14 mouse cellular contexts compared by ENCODE assay signal in the genomic region with DNA sequence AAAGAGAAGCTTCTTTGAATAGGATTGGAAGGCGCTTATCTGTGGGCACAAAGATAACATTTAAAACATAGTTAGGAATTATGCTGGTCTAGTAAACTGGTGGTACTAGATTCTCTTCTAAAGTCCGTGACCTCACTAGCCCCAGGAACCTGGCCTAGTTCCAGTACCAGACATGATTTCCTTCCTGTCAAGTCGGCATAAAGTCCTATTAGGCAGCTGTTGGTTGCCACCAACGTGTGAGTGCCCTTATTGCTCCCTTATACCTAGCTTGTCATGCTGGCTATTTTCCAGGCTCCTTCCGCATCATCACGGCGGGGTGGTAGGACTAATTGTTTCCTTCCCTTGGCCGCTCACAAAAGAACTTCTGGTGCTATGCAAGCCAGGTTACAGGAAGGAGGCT. TPM values are rescaled to one million over a fixed set of nuclear protein-coding genes. Genes with fewer than 3 reads are reported as not detected.
DNase-seq lines count a peak whose midpoint lies in the region; ATAC-seq lines count a peak whose summit lies in the region.
"Had no signal": no experiment of that assay in that cellular context is flagged by ENCODE, and none has a peak within 500 bp of the region (broad histone marks: within the 10 kb centered on the region; RNA-seq: fewer than 3 reads in every experiment).

No protein-coding gene starts in this region.

- 0 out of 2 replicates have a peak, but pooled peaks have one; percentile 9 for ATAC-seq in erythroid progenitor cell, adult 5-6 weeks (replicated peaks; ENCODE audit: low FRiP score, poor library complexity, severe bottlenecking)
- ATAC-seq: midbrain, embryonic 16.5 days had no signal

- DNase-seq in cerebellum, postnatal 10 days: peak; percentile 44 to 50
- DNase-seq in cerebellum, adult 9-10 months: no peak
- DNase-seq in left cerebral cortex, postnatal 4 days: peak; percentile 12
- no peak for DNase-seq in left cerebral cortex, postnatal 10 days (ENCODE audit: extremely low spot score in 1 of 2, low spot score in 2 of 2)
- DNase-seq in kidney, postnatal 25 days: peak; percentile 68 to 74
- DNase-seq in testis, postnatal 10 days (ENCODE audit: low spot score): no peak
- no peak for DNase-seq in layer of hippocampus, postnatal 36 days
- DNase-seq: adrenal gland, adult 2 months; cerebellum, adult 8-10 months; gastrocnemius, postnatal 25 days; heart, postnatal 36 days; thymus, postnatal 36 days had no signal

- intact Hi-C loops in left cerebral cortex, postnatal 4 days (cut with DNase I): loop anchor here (5.0 kb wide), 1 partner anchor 1260 kb away; no protein-coding TSS in a partner anchor
- intact Hi-C loops in left cerebral cortex, postnatal 10 days (cut with DNase I): loop anchor here (5.0 kb wide), 1 partner anchor 865 kb away; no protein-coding TSS in a partner anchor

RNA-seq across cellular contexts. Expression of a gene that starts 21.6 kb away (rescaled TPM):
- total RNA-seq in left cerebral cortex, postnatal 4 days (2021): under 1 TPM; 0.14 to 0.16 TPM
- not detected for total RNA-seq in left cerebral cortex, postnatal 10 days (2021)
- 24.9 and 31.0 TPM in 2 replicates for total RNA-seq in erythroid progenitor cell, adult 5-6 weeks (2015; ENCODE audit: low replicate concordance)
- 14.8 and 16.6 TPM in 2 replicates for total RNA-seq in erythroid progenitor cell, adult 5-6 weeks (2017; ENCODE audit: low replicate concordance)
- total RNA-seq in layer of hippocampus, postnatal 36 days (2021): not detected

RNA-seq across cellular contexts. Expression of a gene that starts 30.2 kb away (rescaled TPM):
- 1 to 10 TPM; 3.5 to 3.6 TPM for total RNA-seq in left cerebral cortex, postnatal 4 days (2021)
- total RNA-seq in left cerebral cortex, postnatal 10 days (2021): 1 to 10 TPM; 2.6 to 4.2 TPM
- not detected in 2 replicates for total RNA-seq in erythroid progenitor cell, adult 5-6 weeks (2015; ENCODE audit: low replicate concordance)
- not detected in 2 replicates for total RNA-seq in erythroid progenitor cell, adult 5-6 weeks (2017; ENCODE audit: low replicate concordance)
- 10 to 100 TPM; 11.1 to 12.0 TPM for total RNA-seq in layer of hippocampus, postnatal 36 days (2021)
- total RNA-seq: gastrocnemius, postnatal 25 days had no signal

Comparison
In these comparisons a context has a peak if more than half of its experiments do, and no peak if none do; other contexts are left out.
1. DNase-seq: peak in cerebellum, postnatal 10 days (2 of 2), left cerebral cortex, postnatal 4 days (single experiment) and kidney, postnatal 25 days (2 of 2); none in cerebellum, adult 9-10 months (single experiment), left cerebral cortex, postnatal 10 days (0 of 2), testis, postnatal 10 days (single experiment) and layer of hippocampus, postnatal 36 days (0 of 2).
2. RNA of a gene that starts 21.6 kb away (total RNA-seq): 14.8 to 31.0 TPM in erythroid progenitor cell, adult 5-6 weeks; 0.14 to 0.16 TPM in left cerebral cortex, postnatal 4 days, not detected in layer of hippocampus, postnatal 36 days and not detected in left cerebral cortex, postnatal 10 days; every median in the first group is over 10 times any median in the second.